Mouse (Mus musculus): ENCODE results near the gene Ube2dnl2.

- TF ChIP-seq EP300 (IDR thresholded peaks at IDR 0.05; ENCODE audit: insufficient read depth, low read depth, low read length) (no peak), CTCF (IDR thresholded peaks at IDR 0.05; ENCODE audit: low read depth, low read length) (no peak)
Observed at GRCm38 (mm10) chrX:114955066-114955465, 47.7 kb downstream of the Ube2dnl2 start.
